ENCODE assay signal across 9 mouse cellular contexts in genomic region chr14:121455527-121455926, GRCm38 (mm10). TPM values are rescaled to one million over a fixed set of nuclear protein-coding genes. Genes with fewer than 3 reads are reported as not detected.
A peak's percentile ranks its signal among the peaks of the same experiment; 100 is the strongest.
DNase-seq lines count a peak whose midpoint lies in the region; TF ChIP-seq lines count a peak whose summit lies in the region.
"Had no signal": no experiment of that assay in that cellular context is flagged by ENCODE, and none has a peak within 500 bp of the region (broad histone marks: within the 10 kb centered on the region; RNA-seq: fewer than 3 reads in every experiment).

No protein-coding gene starts in this region.

- intact Hi-C loops in left cerebral cortex, postnatal 36 days (cut with DNase I): loop anchor here (2.0 kb wide), 1 partner anchor 177 kb away; no protein-coding TSS in a partner anchor

- H3K27ac ChIP-seq in bone marrow macrophage, adult 2 months (ENCODE audit: insufficient read depth, low read depth, low read length): no peak overlapping the region
- H3K27ac ChIP-seq in embryonic fibroblast, embryonic 13.5 days (ENCODE audit: insufficient read depth, low read length): no peak overlapping the region

- TF ChIP-seq POLR2A in bone marrow macrophage, adult 2 months (IDR thresholded peaks at IDR 0.05; ENCODE audit: borderline replicate concordance, low read depth, low read length): no peak
- no peak for TF ChIP-seq POLR2A in embryonic fibroblast, embryonic 13.5 days (IDR thresholded peaks at IDR 0.05; ENCODE audit: low read depth, low read length)

- peak; percentile 37; the same call in 1 of the 2 replicates for TF ChIP-seq CTCF in bone marrow macrophage, adult 2 months (IDR thresholded peaks at IDR 0.05; ENCODE audit: low read depth, low read length)
- TF ChIP-seq CTCF in embryonic fibroblast, embryonic 13.5 days (IDR thresholded peaks at IDR 0.05; ENCODE audit: borderline replicate concordance, insufficient read depth, low read length): peak; percentile 67; the same call in 1 of the 2 replicates

- DNase-seq in ovary, postnatal 14 days (ENCODE audit: low spot score): peak; percentile 53
- no peak for DNase-seq in ovary, adult 18-20 months (ENCODE audit: low spot score)
- DNase-seq in hindlimb bud, embryonic 11.5 days (ENCODE audit: extremely low spot score, low read depth, low spot score): peak; percentile 61
- peak; percentile 35 to 63 for DNase-seq in left cerebral cortex, postnatal 36 days (ENCODE audit: low spot score in 2 of 2)
- peak; percentile 82 for DNase-seq in retina, embryonic 14.5 days (ENCODE audit: low spot score)
- peak; percentile 76 for DNase-seq in thymus, postnatal 4 days

- no peak overlapping the region for H3K4me3 ChIP-seq in bone marrow macrophage, adult 2 months (ENCODE audit: insufficient read depth, low read length)
- H3K4me3 ChIP-seq in embryonic fibroblast, embryonic 13.5 days (ENCODE audit: insufficient read depth, low read length): no peak overlapping the region

- peaks cover 2% of the 10 kb centered on the region; the same call in 1 of the 2 replicates for H3K4me1 ChIP-seq in bone marrow macrophage, adult 2 months (ENCODE audit: control insufficient read depth, insufficient read depth, low read length)
- peaks cover 3% of the 10 kb centered on the region; the same call in 1 of the 2 replicates for H3K4me1 ChIP-seq in embryonic fibroblast, embryonic 13.5 days (ENCODE audit: control insufficient read depth, insufficient read depth, low read length)

RNA-seq across cellular contexts. Expression of gene Slc15a1, which starts 49.5 kb away (rescaled TPM):
- polyA plus RNA-seq in bone marrow macrophage, adult 2 months (2012; ENCODE audit: insufficient read depth, insufficient read length, missing spikeins): 0.52 TPM in 1 of 2 replicates, not detected in the other
- not detected in 2 replicates for polyA plus RNA-seq in embryonic fibroblast, embryonic 13.5 days (2011; ENCODE audit: insufficient read length, low read depth, missing spikeins)
- not detected for total RNA-seq in left cerebral cortex, postnatal 36 days (2021)
- polyA plus RNA-seq: neural tube, embryonic 14.5 days had no signal
